12 mouse cellular contexts compared by ENCODE assay signal in the genomic region with DNA sequence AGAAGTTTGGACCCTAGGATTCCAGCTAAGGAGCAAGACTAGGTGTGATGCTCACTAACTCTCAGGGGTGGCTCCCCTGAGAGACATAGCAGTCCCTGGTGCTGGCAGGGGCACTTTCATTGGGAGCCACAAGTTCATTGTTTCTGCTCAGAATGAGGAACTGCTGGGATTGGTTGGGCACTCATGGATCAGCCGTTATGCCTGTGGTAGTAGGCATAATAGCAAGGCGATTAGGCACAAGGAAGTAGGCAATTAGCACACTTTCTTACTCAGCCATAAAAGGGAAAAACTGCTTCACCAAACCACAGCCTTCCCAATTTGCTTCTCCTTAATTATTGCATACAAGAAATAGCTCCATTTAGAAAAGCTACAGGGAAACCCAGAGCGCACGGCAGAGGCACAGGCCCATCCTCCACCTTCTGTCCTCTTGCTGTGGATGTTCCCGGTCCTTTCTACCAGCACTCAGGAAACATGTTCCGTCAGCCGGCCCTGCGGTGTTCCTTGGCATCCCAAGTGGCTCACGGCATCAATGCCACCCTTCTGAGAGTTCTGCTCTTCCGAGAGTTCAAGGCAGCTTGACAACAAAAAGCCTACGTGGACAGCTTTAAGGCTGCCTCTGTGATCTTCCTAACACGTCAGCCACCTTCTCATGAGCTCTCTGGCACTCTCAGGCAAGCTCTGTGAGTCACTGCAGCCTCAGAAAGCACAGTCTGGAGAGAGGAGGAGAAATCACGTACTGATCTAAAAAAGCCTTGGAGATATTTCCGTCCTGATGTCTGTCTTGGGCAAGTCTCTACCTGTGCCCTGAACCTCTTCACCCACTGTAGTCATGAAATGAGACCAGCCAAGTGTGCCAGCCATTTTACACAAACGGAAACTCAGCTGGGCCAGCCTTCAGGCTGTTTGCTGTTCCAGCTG. TPM values are rescaled to one million over a fixed set of nuclear protein-coding genes. Genes with fewer than 3 reads are reported as not detected.
A peak's percentile ranks its signal among the peaks of the same experiment; 100 is the strongest.
DNase-seq lines count a peak whose midpoint lies in the region; ATAC-seq and TF ChIP-seq lines count a peak whose summit lies in the region.
"Had no signal": no experiment of that assay in that cellular context is flagged by ENCODE, and none has a peak within 500 bp of the region (broad histone marks: within the 10 kb centered on the region; RNA-seq: fewer than 3 reads in every experiment).

No protein-coding gene starts in this region.

- ATAC-seq in forebrain, embryonic 13.5 days = no peak

- H3K4me1 ChIP-seq in MEL (ENCODE audit: control insufficient read depth in 1 of 2, insufficient read depth in 2 of 2, low read length in 2 of 2) = 0 out of 4 replicates have a peak, but pooled peaks cover 0 to 3% of the 10 kb centered on the region in 2 experiments
- H3K4me1 ChIP-seq in forebrain, embryonic 13.5 days = peaks cover 24% of the 10 kb centered on the region

- H3K4me2 ChIP-seq in forebrain, embryonic 13.5 days = peak overlapping the region; percentile 16; the same call in 1 of the 2 replicates
- peak overlapping the region; percentile 9 for H3K4me2 ChIP-seq in myocyte (ENCODE audit: low read depth)

- TF ChIP-seq RAD21 in MEL (IDR thresholded peaks at IDR 0.05; ENCODE audit: low read depth, low read length) = no peak

- TF ChIP-seq CTCF in MEL (IDR thresholded peaks at IDR 0.05 in 2 of 3, conservative IDR thresholded peaks at IDR 0.05 in 1 of 3; ENCODE audit: control insufficient read depth in 1 of 3, insufficient read depth in 1 of 3, low read depth in 2 of 3, low read length in 3 of 3, poor library complexity in 1 of 3, severe bottlenecking in 1 of 3) = no peak

- 44% methylated on average over 15 of the region's 15 CpGs for WGBS in forebrain, embryonic 13.5 days

- no peaks in the 10 kb centered on the region for H3K9me3 ChIP-seq in MEL (replicated peaks; ENCODE audit: insufficient read depth, low read length)
- H3K9me3 ChIP-seq in forebrain, embryonic 13.5 days (replicated peaks) = no peaks in the 10 kb centered on the region

- H3ac ChIP-seq in myocyte (ENCODE audit: control insufficient read depth, insufficient read length) = no peak overlapping the region

- peak; percentile 38 to 48 for DNase-seq in layer of hippocampus, adult 8-10 months (ENCODE audit: low spot score in 2 of 2)
- no peak for DNase-seq in layer of hippocampus, adult 11-12 months (ENCODE audit: low spot score)
- DNase-seq in MEL (ENCODE audit: low read depth, low spot score) = peak; percentile 26
- DNase-seq in cerebellum, postnatal 36 days = no peak
- DNase-seq in heart, adult 8-10 months (ENCODE audit: low spot score) = no peak
- DNase-seq in ovary, adult 18-20 months (ENCODE audit: low spot score) = no peak
- DNase-seq: heart, postnatal 10 days had no signal

- H3K27me3 ChIP-seq in MEL (ENCODE audit: control insufficient read depth in 1 of 2, insufficient read depth in 2 of 2, low read length in 2 of 2) = peaks cover 2 to 10% of the 10 kb centered on the region in 2 experiments; a peak in 3 of 4 replicates
- no peaks in the 10 kb centered on the region for H3K27me3 ChIP-seq in forebrain, embryonic 13.5 days
- H3K27me3 ChIP-seq in myocyte (ENCODE audit: control insufficient read depth, insufficient read depth, insufficient read length) = peaks cover 46% of the 10 kb centered on the region

- no peak overlapping the region for H3K27ac ChIP-seq in MEL (ENCODE audit: control insufficient read depth, low read depth, low read length)
- H3K27ac ChIP-seq in forebrain, embryonic 13.5 days = no peak overlapping the region
- H3K27ac ChIP-seq: macrophage had no signal

- H3K4me3 ChIP-seq in MEL (ENCODE audit: control insufficient read depth in 1 of 2, insufficient read depth in 1 of 2, low read depth in 2 of 2, low read length in 2 of 2) (no peak overlapping the region), myocyte (no peak overlapping the region)
- H3K4me3 ChIP-seq in forebrain, embryonic 13.5 days = no peak overlapping the region

- no peak overlapping the region for H3K9ac ChIP-seq in MEL (ENCODE audit: control insufficient read depth, low read depth, low read length, poor library complexity, severe bottlenecking)
- no peak overlapping the region for H3K9ac ChIP-seq in forebrain, embryonic 13.5 days

- no peak for TF ChIP-seq POLR2A in MEL (IDR thresholded peaks at IDR 0.05; ENCODE audit: control insufficient read depth in 1 of 2, insufficient read depth in 1 of 2, low read depth in 1 of 2, low read length in 2 of 2, poor library complexity in 1 of 2)
- no peak for TF ChIP-seq POLR2A in myocyte (IDR thresholded peaks at IDR 0.05; ENCODE audit: insufficient read length, low read depth)

- H3K79me2 ChIP-seq in MEL (ENCODE audit: control insufficient read depth, insufficient read depth, low read length, poor library complexity) = no peaks in the 10 kb centered on the region
- no peaks in the 10 kb centered on the region for H3K79me2 ChIP-seq in myocyte (ENCODE audit: control insufficient read depth, insufficient read depth)

- TF ChIP-seq EP300 in MEL (IDR thresholded peaks at IDR 0.05; ENCODE audit: low read depth in 1 of 2, low read length in 2 of 2) = no peak

- no peaks in the 10 kb centered on the region for H3K36me3 ChIP-seq in MEL (ENCODE audit: control insufficient read depth in 1 of 2, insufficient read depth in 2 of 2, low read length in 2 of 2)
- H3K36me3 ChIP-seq in forebrain, embryonic 13.5 days (ENCODE audit: poor library complexity, severe bottlenecking) = no peaks in the 10 kb centered on the region
- H3K36me3 ChIP-seq in myocyte (ENCODE audit: control insufficient read depth, insufficient read depth) = no peaks in the 10 kb centered on the region

TF ChIP-seq in MEL, 35 proteins besides CTCF, POLR2A, EP300 and RAD21:
- TF ChIP-seq ZC3H11A (IDR thresholded peaks at IDR 0.05; ENCODE audit: low read depth, low read length) (no peak), RCOR1 (IDR thresholded peaks at IDR 0.05; ENCODE audit: low read depth, low read length) (no peak), TCF12 (IDR thresholded peaks at IDR 0.05; ENCODE audit: low read depth, low read length) (no peak), HCFC1 (IDR thresholded peaks at IDR 0.05; ENCODE audit: low read depth, low read length) (no peak), KAT2A (conservative IDR thresholded peaks at IDR 0.05; ENCODE audit: low read depth, low read length) (no peak)

TF ChIP-seq in myocyte, 11 proteins besides CTCF, POLR2A, EP300 and RAD21:
- no peak for TF ChIP-seq USF1 (IDR thresholded peaks at IDR 0.05; ENCODE audit: low read depth)
- TF ChIP-seq POLR2AphosphoS2 (IDR thresholded peaks at IDR 0.05; ENCODE audit: insufficient read length, low read depth) = no peak
- no peak for TF ChIP-seq MYOD1 (IDR thresholded peaks at IDR 0.05; ENCODE audit: control insufficient read depth in 1 of 3, insufficient read length in 2 of 3, low read depth in 2 of 3)
- TF ChIP-seq CEBPB (IDR thresholded peaks at IDR 0.05; ENCODE audit: insufficient read depth, poor library complexity, severe bottlenecking) = no peak
- TF ChIP-seq TCF12 (IDR thresholded peaks at IDR 0.05; ENCODE audit: insufficient read depth, poor library complexity, severe bottlenecking) = no peak
- TF ChIP-seq MYOG (IDR thresholded peaks at IDR 0.05; ENCODE audit: control insufficient read depth in 1 of 3, insufficient read depth in 1 of 3, insufficient read length in 2 of 3, low read depth in 2 of 3) = no peak
- TF ChIP-seq E2F4 (IDR thresholded peaks at IDR 0.05; ENCODE audit: insufficient read depth) = no peak
- no peak for TF ChIP-seq MAX (IDR thresholded peaks at IDR 0.05; ENCODE audit: low read depth)

RNA-seq across cellular contexts. Expression of a gene that starts 6.2 kb away (rescaled TPM):
- not detected for total RNA-seq in layer of hippocampus, adult 8-10 months (2022)
- total RNA-seq in MEL (2012; rRNA removed) = not detected in 2 replicates
- not detected for polyA plus RNA-seq in MEL (2012; ENCODE audit: insufficient read depth in 1 of 2, insufficient read length in 2 of 2, low read depth in 1 of 2, low replicate concordance in 2 of 2, missing spikeins in 1 of 2)
- polyA plus RNA-seq in forebrain, embryonic 13.5 days (2015; fragmentation: Nextera tagmentation; extraction: Ambion mirVana) = not detected in 2 replicates
- 0.04 TPM for polyA plus RNA-seq in myocyte (2012; fragmentation: generic; extraction: Trizol)
- not detected for total RNA-seq in heart, adult 8-10 months (2022)
- total RNA-seq: heart, postnatal 10 days had no signal
- polyA plus RNA-seq: limb, embryonic 11.5 days; macrophage had no signal

RNA-seq across cellular contexts. Expression of a gene that starts 10.8 kb away (rescaled TPM):
- total RNA-seq in layer of hippocampus, adult 8-10 months (2022) = not detected
- total RNA-seq in MEL (2012; rRNA removed) = not detected in 2 replicates
- polyA plus RNA-seq in MEL (2012; ENCODE audit: insufficient read depth in 1 of 2, insufficient read length in 2 of 2, low read depth in 1 of 2, low replicate concordance in 2 of 2, missing spikeins in 1 of 2) (not detected), myocyte (2012; fragmentation: generic; extraction: Trizol) (not detected)
- 0.60 TPM in 1 of 2 replicates, not detected in the other for polyA plus RNA-seq in forebrain, embryonic 13.5 days (2015; fragmentation: Nextera tagmentation; extraction: Ambion mirVana)
- total RNA-seq in heart, adult 8-10 months (2022) = not detected
- total RNA-seq: heart, postnatal 10 days had no signal
- polyA plus RNA-seq: limb, embryonic 11.5 days; macrophage; spleen, adult 2 months had no signal

RNA-seq across cellular contexts. Expression of a gene that starts 22.4 kb away (rescaled TPM):
- total RNA-seq in layer of hippocampus, adult 8-10 months (2022) = 1 to 10 TPM in 1 of 4 experiments, under 1 TPM in 2, not detected in 1; 0.43 to 1.5 (median 0.74) TPM
- not detected in 2 replicates for total RNA-seq in MEL (2012; rRNA removed)
- polyA plus RNA-seq in MEL (2012; ENCODE audit: insufficient read depth in 1 of 2, insufficient read length in 2 of 2, low read depth in 1 of 2, low replicate concordance in 2 of 2, missing spikeins in 1 of 2) (not detected), myocyte (2012; fragmentation: generic; extraction: Trizol) (not detected)
- polyA plus RNA-seq in forebrain, embryonic 13.5 days (2015; fragmentation: Nextera tagmentation; extraction: Ambion mirVana) = not detected in 2 replicates
- total RNA-seq in heart, adult 8-10 months (2022) = not detected
- total RNA-seq: heart, postnatal 10 days had no signal
- polyA plus RNA-seq: limb, embryonic 11.5 days; macrophage had no signal

RNA-seq across cellular contexts. Expression of a gene that starts 34.7 kb away (rescaled TPM):
- total RNA-seq in layer of hippocampus, adult 8-10 months (2022) = 10 to 100 TPM; 86.8 to 97.9 (median 95.0) TPM
- total RNA-seq in MEL (2012; rRNA removed) = 14.4 TPM in 2 replicates
- polyA plus RNA-seq in MEL (2012; ENCODE audit: insufficient read depth in 1 of 2, insufficient read length in 2 of 2, low read depth in 1 of 2, low replicate concordance in 2 of 2, missing spikeins in 1 of 2) = 10 to 100 TPM in 1 of 2 experiments, not detected in 1; 20.5 TPM
- 0.30 and 0.40 TPM in 2 replicates for polyA plus RNA-seq in forebrain, embryonic 13.5 days (2015; fragmentation: Nextera tagmentation; extraction: Ambion mirVana)
- 2.3 TPM for polyA plus RNA-seq in myocyte (2012; fragmentation: generic; extraction: Trizol)
- under 1 TPM; 0.19 to 0.80 (median 0.41) TPM for total RNA-seq in heart, adult 8-10 months (2022)

RNA-seq across cellular contexts. Expression of a gene that starts 40.7 kb away (rescaled TPM):
- 10 to 100 TPM; 61.4 to 74.2 (median 67.5) TPM for total RNA-seq in layer of hippocampus, adult 8-10 months (2022)
- 75.9 and 83.2 TPM in 2 replicates for total RNA-seq in MEL (2012; rRNA removed)
- 10 to 100 TPM in 1 of 2 experiments, not detected in 1; 96.7 TPM for polyA plus RNA-seq in MEL (2012; ENCODE audit: insufficient read depth in 1 of 2, insufficient read length in 2 of 2, low read depth in 1 of 2, low replicate concordance in 2 of 2, missing spikeins in 1 of 2)
- 24.9 and 26.9 TPM in 2 replicates for polyA plus RNA-seq in forebrain, embryonic 13.5 days (2015; fragmentation: Nextera tagmentation; extraction: Ambion mirVana)
- 29.1 TPM for polyA plus RNA-seq in myocyte (2012; fragmentation: generic; extraction: Trizol)
- 10 to 100 TPM; 14.9 to 19.0 (median 16.6) TPM for total RNA-seq in heart, adult 8-10 months (2022)

Comparison
In these comparisons a context has a peak if more than half of its experiments do, and no peak if none do; other contexts are left out.
1. DNase-seq: peak in layer of hippocampus, adult 8-10 months (2 of 2) and MEL (single experiment); none in layer of hippocampus, adult 11-12 months (single experiment), cerebellum, postnatal 36 days (0 of 2), heart, adult 8-10 months (single experiment) and ovary, adult 18-20 months (single experiment).